Mouse (Mus musculus): ENCODE results near the gene Laptm5.

The Laptm5 gene

GRCm38 (mm10) chr4:130920951-130921693 lies 8.2 kb downstream of the Laptm5 start:
- no peak for DNase-seq (ENCODE audit: low spot score)

- DNase-seq (ENCODE audit: low spot score) = no peak
Measured at GRCm38 (mm10) chr4:130921986-130922385, 9.1 kb downstream of the Laptm5 start.

DNA sequence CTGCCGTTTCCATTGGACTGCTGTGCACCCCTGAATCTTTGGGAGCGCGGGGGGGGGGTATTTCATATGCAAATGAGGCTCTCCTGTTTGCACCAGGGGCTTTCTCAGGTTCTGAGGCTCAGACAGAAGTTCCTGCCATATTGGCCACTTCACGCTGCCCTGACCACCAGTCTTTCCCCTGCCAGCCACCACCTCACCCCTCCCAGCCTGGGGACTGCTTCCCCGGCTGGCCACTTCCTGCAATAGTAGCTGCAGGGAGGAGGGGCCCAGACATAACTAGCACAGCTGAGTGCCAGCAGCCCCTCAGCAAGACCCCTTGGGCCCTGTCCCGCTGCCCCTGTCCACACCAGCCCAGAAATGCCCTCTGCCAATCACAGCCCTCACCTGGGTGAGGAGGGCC lies 13.3 kb downstream of the Laptm5 start:
- no peak for DNase-seq (ENCODE audit: low spot score)

- DNase-seq (ENCODE audit: low spot score) = no peak
Measured at GRCm38 (mm10) chr4:130927821-130928220, 14.9 kb downstream of the Laptm5 start.

DNA sequence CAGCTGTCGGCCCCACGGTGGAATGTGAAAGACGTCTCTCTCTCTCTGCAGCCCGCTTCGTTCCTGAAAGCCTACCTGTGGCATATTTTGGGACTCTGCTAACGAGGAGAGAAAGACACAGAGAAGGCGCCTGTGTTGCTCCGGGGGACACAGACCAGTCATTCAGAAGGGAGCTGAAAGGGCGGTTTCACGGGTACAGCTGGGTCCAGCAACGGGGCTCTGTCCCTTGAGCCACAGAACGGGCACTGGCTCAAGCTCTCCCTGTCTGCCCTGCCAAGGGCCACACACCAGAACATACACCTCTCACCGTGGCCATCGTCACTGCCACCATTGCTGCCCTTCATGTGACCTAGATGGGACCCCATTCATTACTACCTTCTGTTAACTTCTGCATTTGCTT lies 29.7 kb downstream of the Laptm5 start:
- DNase-seq (ENCODE audit: low spot score) = no peak

GRCm38 (mm10) chr4:130944112-130944511 lies 31.2 kb downstream of the Laptm5 start, which contains the start of gene Matn1:
Matn1 (plus strand) TSS chr4:130944385.
- DNase-seq (ENCODE audit: low spot score) = no peak

DNA sequence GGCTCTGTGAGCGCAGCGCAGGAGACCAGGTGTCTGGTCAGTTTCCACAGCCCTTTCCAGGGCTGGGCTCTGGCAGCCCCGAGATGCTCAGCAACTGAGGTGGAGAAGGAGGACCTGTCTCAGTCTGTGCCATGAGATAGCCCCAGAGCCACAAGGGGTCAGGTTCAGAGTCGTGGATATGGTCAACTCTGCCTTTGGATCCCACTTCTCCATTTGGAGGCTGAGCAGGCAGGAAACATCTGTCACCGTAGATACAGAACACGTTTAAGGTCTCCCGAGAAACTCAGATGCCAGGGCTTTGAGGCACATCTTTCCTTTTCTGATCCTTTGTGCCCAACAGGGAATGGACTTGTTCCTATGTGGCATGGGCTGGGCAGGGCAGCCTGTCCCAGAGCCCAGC lies 31.9 kb downstream of the Laptm5 start:
- no peak for DNase-seq (ENCODE audit: low spot score)

GRCm38 (mm10) chr4:130947094-130947647 lies 34.2 kb downstream of the Laptm5 start:
- DNase-seq (ENCODE audit: low spot score) = no peak

- no peak for DNase-seq (ENCODE audit: low spot score)
Measured at GRCm38 (mm10) chr4:130949821-130950384, 37.0 kb downstream of the Laptm5 start.

GRCm38 (mm10) chr4:130952531-130952930 lies 39.6 kb downstream of the Laptm5 start:
- DNase-seq (ENCODE audit: low spot score) = no peak

DNA sequence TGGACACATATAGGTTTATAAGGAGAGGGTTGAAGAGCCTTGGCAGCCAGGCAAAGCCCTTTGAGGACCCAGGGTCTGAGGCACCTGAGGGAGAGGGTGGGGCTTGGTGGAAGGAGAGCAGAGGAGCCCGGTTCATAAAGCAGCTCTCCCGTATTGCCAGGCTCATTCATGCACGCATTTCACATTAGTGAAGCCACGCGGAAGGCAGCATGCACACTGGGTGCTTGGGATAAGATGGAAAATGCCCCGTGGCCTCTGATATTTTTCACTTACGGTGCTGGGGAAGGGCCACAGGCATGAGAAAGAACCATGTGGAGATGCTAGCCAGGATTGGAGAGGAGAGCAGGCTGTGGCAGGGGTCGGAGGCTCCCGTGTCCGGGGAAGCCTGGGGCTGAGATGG lies 44.2 kb downstream of the Laptm5 start:
- DNase-seq (ENCODE audit: low spot score) = no peak

- DNase-seq (ENCODE audit: low spot score) = no peak
Measured at GRCm38 (mm10) chr4:130958812-130959211, 45.9 kb downstream of the Laptm5 start.

DNA sequence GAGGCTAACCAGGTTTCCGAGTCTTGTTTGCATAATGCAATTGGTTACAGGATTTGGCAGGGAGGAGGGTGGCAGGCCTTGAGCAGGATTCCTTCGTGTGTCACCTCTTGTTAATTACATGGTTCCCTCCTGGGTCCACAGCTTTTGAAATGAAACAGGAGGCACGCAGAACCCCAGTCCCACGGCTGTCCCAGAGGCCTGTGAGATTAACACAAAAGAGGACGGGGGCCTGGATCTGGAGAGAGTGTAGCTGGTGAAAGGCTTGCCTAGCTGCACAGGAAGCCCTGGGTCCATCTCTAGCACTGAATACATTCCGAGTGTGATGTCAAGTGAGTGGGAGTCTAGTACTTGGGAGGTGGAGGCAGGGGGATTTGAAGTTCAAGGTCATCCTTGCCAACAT lies 46.8 kb downstream of the Laptm5 start:
- no peak for DNase-seq (ENCODE audit: low spot score)

- peak; percentile 49 for DNase-seq (ENCODE audit: low spot score)
Measured at GRCm38 (mm10) chr4:130960118-130960734, 47.3 kb downstream of the Laptm5 start.

DNA sequence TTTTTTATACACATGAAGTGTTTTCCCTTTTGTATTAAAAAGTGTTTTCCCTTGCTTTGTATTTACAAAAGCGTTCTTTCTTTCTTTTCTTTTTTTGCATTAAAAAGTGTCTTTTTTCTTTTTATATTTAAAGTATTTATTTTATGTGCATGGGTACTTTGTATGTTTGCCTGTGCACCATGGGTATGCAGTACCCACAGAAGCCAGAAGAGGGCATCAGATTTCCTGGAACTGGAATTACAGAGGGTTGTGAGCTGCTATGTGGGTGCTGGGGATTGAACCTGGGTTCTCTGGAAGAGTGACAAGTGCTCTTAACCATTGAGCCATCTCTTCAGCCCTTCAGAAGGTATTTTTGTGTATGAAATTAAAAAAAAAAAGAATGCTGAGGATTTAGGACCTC lies 58.4 kb downstream of the Laptm5 start:
- DNase-seq (ENCODE audit: low spot score) = no peak

DNA sequence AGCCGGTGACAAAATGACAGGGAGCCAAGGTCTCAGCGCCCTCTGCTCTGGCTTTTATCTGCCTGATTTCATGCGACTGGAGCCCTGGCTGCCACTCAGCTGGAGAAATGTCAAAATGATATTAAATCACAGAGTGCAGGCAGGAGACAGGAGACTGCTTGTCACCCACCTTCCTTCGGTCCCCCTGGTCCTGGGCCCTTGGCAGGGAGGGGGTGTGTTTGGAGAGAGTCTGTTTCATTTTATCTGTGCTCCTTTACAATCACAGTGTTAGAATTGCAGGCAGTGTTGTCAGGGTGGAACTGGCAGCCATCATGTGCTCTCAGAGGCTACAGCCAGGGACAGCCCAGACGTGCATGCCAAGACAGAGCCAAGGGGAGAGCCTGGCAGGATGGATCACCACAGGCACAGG lies 59.5 kb downstream of the Laptm5 start:
- DNase-seq (ENCODE audit: low spot score) = no peak

DNA sequence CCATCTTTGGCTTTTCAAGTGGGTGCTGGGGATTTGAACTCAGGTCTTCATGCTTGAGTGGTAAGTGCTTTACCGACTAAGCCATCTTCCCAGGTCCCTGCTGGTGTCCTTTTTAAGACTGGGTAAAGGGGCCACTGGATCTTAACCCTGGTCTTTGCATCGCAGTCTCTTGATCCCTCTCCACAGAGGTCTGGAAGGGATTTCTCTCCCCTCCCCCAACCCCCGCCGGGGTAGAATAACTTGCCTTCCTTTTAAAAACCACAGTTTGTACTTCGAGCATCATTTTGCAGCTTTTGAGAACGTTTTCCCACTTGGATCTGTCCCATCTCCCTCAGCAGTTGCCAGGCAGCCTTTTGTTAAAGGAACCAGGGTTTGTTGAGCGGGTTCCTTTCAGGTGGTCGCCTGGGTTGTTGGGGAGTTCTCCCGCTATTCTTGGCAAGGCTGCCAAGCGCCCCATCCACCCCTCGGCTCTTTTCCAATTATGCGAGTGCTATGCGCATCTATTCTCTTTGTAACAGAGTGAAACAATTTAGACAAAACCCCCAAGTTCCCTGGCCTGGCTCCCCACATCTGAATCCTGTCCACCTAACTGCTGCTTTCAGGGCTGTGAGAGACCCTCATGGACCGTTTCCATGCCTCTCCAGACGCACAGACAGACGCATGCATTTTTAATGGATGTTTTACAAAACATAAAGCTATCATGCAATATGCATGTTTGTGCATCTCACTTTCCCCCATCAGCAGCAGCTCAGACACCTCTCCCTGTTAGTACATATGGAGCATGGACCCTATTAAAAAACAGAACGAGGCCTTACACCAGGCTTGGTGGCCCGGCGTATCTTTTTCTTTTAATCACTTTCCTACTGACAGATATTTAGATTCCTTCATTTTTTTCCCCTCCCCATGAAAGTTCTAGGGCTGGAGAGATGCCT lies 60.7 kb downstream of the Laptm5 start:
- DNase-seq (ENCODE audit: low spot score) = no peak

DNA sequence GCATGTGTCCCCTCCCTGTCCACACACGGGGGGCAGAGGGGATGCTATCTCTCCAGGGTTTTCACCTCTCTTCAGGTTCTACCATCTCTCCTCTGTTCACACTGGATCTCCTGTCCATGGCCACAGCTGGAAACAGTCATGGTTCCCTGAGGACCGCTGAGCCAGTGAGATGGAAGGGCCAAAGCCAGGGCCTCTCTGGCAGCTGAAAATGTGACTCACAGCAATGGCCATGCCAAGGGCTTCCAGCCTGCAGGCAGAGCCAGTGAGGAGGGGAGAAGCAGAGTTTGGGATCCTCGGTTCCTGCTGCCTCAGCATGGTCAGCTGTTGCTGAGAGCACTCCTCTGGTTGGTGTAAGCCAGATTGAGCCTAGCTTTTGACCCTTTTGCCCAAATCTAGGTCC lies 66.1 kb downstream of the Laptm5 start:
- no peak for DNase-seq (ENCODE audit: low spot score)

- no peak for DNase-seq (ENCODE audit: low spot score)
Measured at GRCm38 (mm10) chr4:130984416-130985182, 71.7 kb downstream of the Laptm5 start.
